Mouse (Mus musculus) CH12.LX (cell line): ENCODE data around the gene Ckap2l. TPM values are rescaled to one million over a fixed set of nuclear protein-coding genes. Genes with fewer than 3 reads are reported as not detected.

Experiments
- DNase-seq: peaks from one replicate; pipeline ENCODE4 v3.0.0-alpha.2; 2013; ENCODE audit errors: extremely low read depth
- H3K27ac ChIP-seq: 2 replicates; pipeline ENCODE4 v1.5.1; 2012; ENCODE audit warnings: low read depth, mild to moderate bottlenecking, control low read depth, moderate library complexity; ENCODE audit not compliant: insufficient read depth
- H3K27me3 ChIP-seq: replicated peaks from 2 replicates; pipeline ENCODE3; 2012; ENCODE audit warnings: inconsistent platforms
- H3K36me3 ChIP-seq, 2 experiments: replicated peaks in 1 of 2; 2 replicates each; pipeline versions ENCODE3 to v1.6.1; 2012; ENCODE audit warnings: inconsistent platforms in 1 of 2, low read length in 1 of 2, mild to moderate bottlenecking in 1 of 2, mixed read lengths in 1 of 2, moderate library complexity in 1 of 2; ENCODE audit not compliant: control insufficient read depth in 1 of 2, insufficient read depth in 1 of 2
- H3K4me1 ChIP-seq, 2 experiments: 2 replicates each; pipeline ENCODE4 v1.6.1; 2012; ENCODE audit warnings: inconsistent platforms in 1 of 2, moderate library complexity in 1 of 2; ENCODE audit not compliant: insufficient read depth in 2 of 2, control insufficient read depth in 1 of 2
- H3K4me2 ChIP-seq: 2 replicates; pipeline ENCODE4 v1.6.1; 2012; ENCODE audit warnings: low read depth, mild to moderate bottlenecking, control low read depth; ENCODE audit not compliant: poor library complexity, insufficient read depth, severe bottlenecking
- H3K4me3 ChIP-seq, 3 experiments: fragments of 150-350 bp in 1 of 3; sonication (generic) in 1 of 3; replicated peaks in 1 of 3; 2 replicates each; pipeline versions ENCODE3 to v1.5.1; 2011 to 2012; ENCODE audit warnings: low read depth in 2 of 3, low read length in 2 of 3, mild to moderate bottlenecking in 2 of 3, moderate library complexity in 2 of 3, control low read depth in 1 of 3, improper control_type of control experiment in 1 of 3, inconsistent platforms in 1 of 3, mixed read lengths in 1 of 3; ENCODE audit not compliant: poor library complexity in 1 of 3
- H3K79me2 ChIP-seq: replicated peaks from 2 replicates; pipeline ENCODE4 v1.6.1; 2012; ENCODE audit warnings: mild to moderate bottlenecking, moderate library complexity; ENCODE audit not compliant: control insufficient read depth, poor library complexity, insufficient read depth, severe bottlenecking; ENCODE audit errors: extremely low read depth
- H3K9ac ChIP-seq: 2 replicates; pipeline ENCODE4 v1.6.1; 2012; ENCODE audit warnings: low read depth, mild to moderate bottlenecking, control low read depth, moderate library complexity; ENCODE audit not compliant: insufficient read depth
- H3K9me3 ChIP-seq: replicated peaks from 2 replicates; pipeline ENCODE3; 2012; ENCODE audit warnings: low read length, inconsistent platforms, mixed read lengths
- CHD1 ChIP-seq: IDR thresholded peaks from 2 replicates; pipeline ENCODE4 v1.6.1; 2012; ENCODE audit warnings: low read depth, low read length, improper control_type of control experiment, inconsistent platforms
- CTCF ChIP-seq, 2 experiments: IDR thresholded peaks in 1 of 2; conservative IDR thresholded peaks in 1 of 2; 2 replicates each; pipeline ENCODE4 v1.5.1; 2011 to 2012; ENCODE audit warnings: low read depth in 2 of 2, low read length in 2 of 2, improper control_type of control experiment in 1 of 2, inconsistent platforms in 1 of 2, mild to moderate bottlenecking in 1 of 2, moderate library complexity in 1 of 2
- ELF1 ChIP-seq: IDR thresholded peaks from 2 replicates; pipeline ENCODE4 v1.6.1; 2014; ENCODE audit warnings: low read depth, mild to moderate bottlenecking, inconsistent platforms, low read length, improper control_type of control experiment
- EP300 ChIP-seq: IDR thresholded peaks from 2 replicates; pipeline ENCODE4 v1.6.1; 2011; ENCODE audit warnings: low read length, improper control_type of control experiment
- ETS1 ChIP-seq: conservative IDR thresholded peaks from 2 replicates; pipeline ENCODE4 v1.6.1; 2012; ENCODE audit warnings: low read depth, mild to moderate bottlenecking, inconsistent platforms, low read length, improper control_type of control experiment, moderate library complexity
- GABPA ChIP-seq: IDR thresholded peaks from 2 replicates; pipeline ENCODE4 v1.6.1; 2012; ENCODE audit warnings: low read depth, low read length, improper control_type of control experiment, inconsistent platforms; ENCODE audit not compliant: insufficient replicate concordance
- IRF4 ChIP-seq: IDR thresholded peaks from 2 replicates; pipeline ENCODE4 v1.6.1; 2014; ENCODE audit warnings: low read depth, mild to moderate bottlenecking, inconsistent platforms, low read length, improper control_type of control experiment
- MAZ ChIP-seq: IDR thresholded peaks from 2 replicates; pipeline ENCODE4 v1.6.1; 2012; ENCODE audit warnings: low read depth, mild to moderate bottlenecking, inconsistent platforms, low read length, improper control_type of control experiment, moderate library complexity
- NRF1 ChIP-seq: IDR thresholded peaks from 2 replicates; pipeline ENCODE4 v1.6.1; 2014; ENCODE audit warnings: low read depth, mild to moderate bottlenecking, inconsistent platforms, low read length, improper control_type of control experiment, moderate library complexity
- PAX5 ChIP-seq: IDR thresholded peaks from 2 replicates; pipeline ENCODE4 v1.6.1; 2012; ENCODE audit warnings: low read length, inconsistent platforms, mixed read lengths
- POLR2AphosphoS2 ChIP-seq: IDR thresholded peaks from 2 replicates; pipeline ENCODE4 v1.6.1; 2011; ENCODE audit warnings: low read depth, low read length, improper control_type of control experiment
- SMC3 ChIP-seq: IDR thresholded peaks from 2 replicates; pipeline ENCODE4 v1.6.1; 2011; ENCODE audit warnings: low read depth, low read length, improper control_type of control experiment
- TBP ChIP-seq: conservative IDR thresholded peaks from 2 replicates; pipeline ENCODE4 v1.6.1; 2011; ENCODE audit warnings: low read depth, low read length, improper control_type of control experiment
- UBTF ChIP-seq: IDR thresholded peaks from 2 replicates; pipeline ENCODE4 v1.6.1; 2012; ENCODE audit warnings: low read depth, mild to moderate bottlenecking, inconsistent platforms, low read length, improper control_type of control experiment, moderate library complexity
- USF1 ChIP-seq: IDR thresholded peaks from 2 replicates; pipeline ENCODE4 v1.6.1; 2014; ENCODE audit warnings: low read depth, mild to moderate bottlenecking, inconsistent platforms, low read length, improper control_type of control experiment
- ZC3H11A ChIP-seq: IDR thresholded peaks from 2 replicates; pipeline ENCODE4 v1.6.1; 2012; ENCODE audit warnings: low read depth, mild to moderate bottlenecking, inconsistent platforms, low read length, improper control_type of control experiment
- ZKSCAN1 ChIP-seq: IDR thresholded peaks from 2 replicates; pipeline ENCODE4 v1.6.1; 2012; ENCODE audit warnings: low read depth, inconsistent platforms, low read length, improper control_type of control experiment, borderline replicate concordance
- dilution Hi-C: fragments of 300-500 bp; cut with MboI; formaldehyde crosslinking; loops from 2 replicates; pipeline ENCODE4 v1.14.3; 2020; ENCODE audit warnings: low sequenced_read_pairs; ENCODE audit not compliant: extremely low pct_unique_long_range_greater_than_20kb, extremely low pct_ligation_motif_present
- in situ Hi-C: fragments of 300-500 bp; cut with MboI; formaldehyde crosslinking; loops from 3 replicates; pipeline ENCODE4 v1.14.3; 2019; ENCODE audit warnings: low sequenced_read_pairs, low pct_ligation_motif_present, low pct_unique_long_range_greater_than_20kb, mixed read lengths
- polyA plus RNA-seq: library from polyadenylated mRNA; unstranded; fragments of >175 nt; gene quantifications from 2 replicates; pipeline ENCODE4 v1.2.1, GENCODE M21; 2012; ENCODE audit warnings: low read depth; ENCODE audit not compliant: insufficient read length
- total RNA-seq, 2 experiments: library from RNA; depleted of rRNA; stranded (reverse); fragments of 300-350 nt in 1 of 2; fragments of >200 nt in 1 of 2; gene quantifications; 2 replicates each; pipeline ENCODE4 v1.2.3; 2012 to 2014

Ckap2l gene
- total and polyA plus RNA-seq, 3 experiments: 13.3 to 35.6 (median 23.6) TPM

GRCm38 (mm10) chr2:129313934-129314333 lies 16.9 kb upstream of the Ckap2l start:
- dilution Hi-C loops (no loop called here), in situ Hi-C loops (loop anchor here (5.0 kb wide), 1 partner anchor 73 kb away; no protein-coding TSS in a partner anchor)
- H3K4me2 ChIP-seq: no peak overlapping the region
- H3K9me3 ChIP-seq: no peaks in the 10 kb centered on the region
- no peak for DNase-seq
- H3K4me1 ChIP-seq: peaks cover 3 to 23% of the 10 kb centered on the region in 2 experiments; a peak in 3 of 4 replicates
- H3K79me2 ChIP-seq: no peaks in the 10 kb centered on the region
- no peaks in the 10 kb centered on the region for H3K36me3 ChIP-seq
- H3K27ac ChIP-seq: no peak overlapping the region
- H3K4me3 ChIP-seq: no peak overlapping the region
- no peaks in the 10 kb centered on the region for H3K27me3 ChIP-seq
- H3K9ac ChIP-seq: no peak overlapping the region
- TF ChIP-seq USF1 (no peak), SMC3 (no peak), IRF4 (no peak), ZC3H11A (no peak), ZKSCAN1 (no peak), ELF1 (no peak), GABPA (no peak), NRF1 (no peak), TBP (no peak), CTCF (conservative IDR thresholded peaks at IDR 0.05 in 1 of 2, IDR thresholded peaks at IDR 0.05 in 1 of 2; ENCODE audit: low read depth in 2 of 2, low read length in 2 of 2) (no peak), POLR2AphosphoS2 (no peak)

- DNase-seq: no peak
- in situ Hi-C loops (loop anchor here (5.0 kb wide), 1 partner anchor 77 kb away; no protein-coding TSS in a partner anchor), dilution Hi-C loops (no loop called here)
- H3K79me2 ChIP-seq: no peaks in the 10 kb centered on the region
- no peaks in the 10 kb centered on the region for H3K27me3 ChIP-seq
- no peak within 1 kb of the TSS for H3K27ac ChIP-seq
- no peak within 1 kb of the TSS for H3K4me2 ChIP-seq
- H3K4me3 ChIP-seq: no peak within 1 kb of the TSS
- no peaks in the 10 kb centered on the region for H3K36me3 ChIP-seq
- peaks cover 0 to 28% of the 10 kb centered on the region in 2 experiments; a peak in 2 of 4 replicates for H3K4me1 ChIP-seq
- TF ChIP-seq UBTF (no peak), PAX5 (no peak), ETS1 (no peak)
- no peak within 1 kb of the TSS for H3K9ac ChIP-seq
- H3K9me3 ChIP-seq: no peaks in the 10 kb centered on the region
Measured at GRCm38 (mm10) chr2:129309836-129310235, 12.8 kb upstream of the Ckap2l start, which contains the start of gene Il1a. Gene Il1a, minus strand, starts transcription at chr2:129309972.

- no peak overlapping the region for H3K4me2 ChIP-seq
- peak; percentile 29 for DNase-seq
- H3K27ac ChIP-seq: no peak overlapping the region
- no peaks in the 10 kb centered on the region for H3K36me3 ChIP-seq
- H3K9ac ChIP-seq: no peak overlapping the region
- H3K4me1 ChIP-seq: peaks cover 0 to 15% of the 10 kb centered on the region in 2 experiments; a peak in 2 of 4 replicates
- TF ChIP-seq CHD1 (no peak), EP300 (0 out of 2 replicates have a peak, but pooled peaks have one; percentile 14), MAZ (no peak)
- dilution Hi-C loops (no loop called here), in situ Hi-C loops (no loop called here)
- H3K9me3 ChIP-seq: no peaks in the 10 kb centered on the region
- H3K27me3 ChIP-seq: no peaks in the 10 kb centered on the region
- no peak overlapping the region for H3K4me3 ChIP-seq
- no peaks in the 10 kb centered on the region for H3K79me2 ChIP-seq
Measured at GRCm38 (mm10) chr2:129306020-129306419, 9.0 kb upstream of the Ckap2l start.
